Mouse (Mus musculus) lung, embryonic 16.5 days (tissue): ENCODE data around the gene Arhgap18. TPM values are rescaled to one million over a fixed set of nuclear protein-coding genes. Genes with fewer than 3 reads are reported as not detected.

ENCODE experiments used
- ATAC-seq: fragments of 200-750 bp; cut with Nextera tagmentation; 2 replicates; pipeline ENCODE4 v1.8.0; 2017; ENCODE audit warnings: low read depth, mild to moderate bottlenecking, moderate library complexity
- H3K27ac ChIP-seq: fragments of 300-500 bp; sonication (generic); 2 replicates; pipeline ENCODE4 v1.5.1; 2014; ENCODE audit warnings: mild to moderate bottlenecking, control low read depth, low read length
- H3K27me3 ChIP-seq: fragments of 300-500 bp; sonication (generic); 2 replicates; pipeline ENCODE4 v1.6.1; 2014; ENCODE audit warnings: low read depth, low read length, mixed read lengths; ENCODE audit not compliant: control insufficient read depth, insufficient read depth
- H3K36me3 ChIP-seq: fragments of 300-500 bp; sonication (generic); 2 replicates; pipeline ENCODE4 v1.6.1; 2014; ENCODE audit warnings: low read length; ENCODE audit not compliant: control insufficient read depth, insufficient read depth
- H3K4me1 ChIP-seq: fragments of 300-500 bp; sonication (generic); replicated peaks from 2 replicates; pipeline ENCODE4 v1.6.1; 2014; ENCODE audit warnings: low read length, mixed read lengths; ENCODE audit not compliant: control insufficient read depth, insufficient read depth
- H3K4me2 ChIP-seq: fragments of 300-500 bp; sonication (generic); 2 replicates; pipeline ENCODE4 v1.6.1; 2014; ENCODE audit warnings: low read depth, low read length, control low read depth
- H3K4me3 ChIP-seq: fragments of 300-500 bp; sonication (generic); 2 replicates; pipeline ENCODE4 v1.5.1; 2014; ENCODE audit warnings: mild to moderate bottlenecking, low read length, control low read depth
- H3K9ac ChIP-seq: fragments of 300-500 bp; sonication (generic); 2 replicates; pipeline ENCODE4 v1.6.1; 2014; ENCODE audit warnings: low read length, control low read depth
- H3K9me3 ChIP-seq: fragments of 300-500 bp; sonication (generic); 2 replicates; pipeline ENCODE4 v1.6.1; 2016; ENCODE audit warnings: low read length; ENCODE audit not compliant: control insufficient read depth
- WGBS: fragments of 180-500 bp; shearing (Covaris S2); extraction: QIAGEN DNeasy Blood & Tissue Kit; methylation state at CpG from one replicate; pipeline ENCODE4 v1.1.7; 2014; 5-methylcytosine and 5-hydroxymethylcytosine counted together
- polyA plus RNA-seq: library from polyadenylated mRNA; unstranded; fragments of >200 nt; fragmentation: Nextera tagmentation; extraction: Ambion mirVana; gene quantifications from 2 replicates; pipeline ENCODE4 v1.2.1, GENCODE M21; 2015

Gene Arhgap18
- polyA plus RNA-seq, 1 experiment from 2014 or later: 58.7 TPM

- Histone ChIP-seq H3K4me3 (no peak overlapping the region), H3K4me1 (peaks cover 15% of the 10 kb centered on the region; the same call in 1 of the 2 replicates), H3K27ac (no peak overlapping the region), H3K4me2 (no peak overlapping the region), H3K27me3 (no peaks in the 10 kb centered on the region), H3K9me3 (no peaks in the 10 kb centered on the region), H3K36me3 (no peaks in the 10 kb centered on the region), H3K9ac (no peak overlapping the region)
- no peak for ATAC-seq
- 61% methylated on average over 7 of the region's 7 CpGs for WGBS
Observed at GRCm38 (mm10) chr10:26797287-26797672, 44.1 kb downstream of the Arhgap18 start.

GRCm38 (mm10) chr10:26798752-26799411 lies 45.7 kb downstream of the Arhgap18 start:
- ATAC-seq: no peak
- Histone ChIP-seq H3K9ac (no peak overlapping the region), H3K36me3 (no peaks in the 10 kb centered on the region), H3K4me3 (no peak overlapping the region), H3K27ac (peak overlapping the region; percentile 63), H3K27me3 (no peaks in the 10 kb centered on the region), H3K9me3 (no peaks in the 10 kb centered on the region), H3K4me2 (no peak overlapping the region), H3K4me1 (peaks cover 15% of the 10 kb centered on the region; the same call in 1 of the 2 replicates)
- WGBS: 61% methylated on average over 10 of the region's 10 CpGs

GRCm38 (mm10) chr10:26799562-26800051 lies 46.4 kb downstream of the Arhgap18 start:
- H3K27me3 ChIP-seq: no peaks in the 10 kb centered on the region
- 35% methylated on average over 5 of the region's 5 CpGs for WGBS
- no peaks in the 10 kb centered on the region for H3K9me3 ChIP-seq
- H3K4me1 ChIP-seq: peaks cover 15% of the 10 kb centered on the region; the same call in 1 of the 2 replicates
- H3K4me2 ChIP-seq: no peak overlapping the region
- peak overlapping the region; percentile 63 for H3K27ac ChIP-seq
- H3K9ac ChIP-seq: no peak overlapping the region
- peak; percentile 91 for ATAC-seq
- H3K4me3 ChIP-seq: no peak overlapping the region
- H3K36me3 ChIP-seq: no peaks in the 10 kb centered on the region

- H3K36me3 ChIP-seq: no peaks in the 10 kb centered on the region
- H3K4me3 ChIP-seq: no peak overlapping the region
- 55% methylated on average over 5 of the region's 5 CpGs for WGBS
- no peak overlapping the region for H3K9ac ChIP-seq
- no peak for ATAC-seq
- H3K27me3 ChIP-seq: no peaks in the 10 kb centered on the region
- no peak overlapping the region for H3K27ac ChIP-seq
- no peaks in the 10 kb centered on the region for H3K9me3 ChIP-seq
- H3K4me1 ChIP-seq: 0 out of 2 replicates have a peak, but pooled peaks cover 6% of the 10 kb centered on the region
- H3K4me2 ChIP-seq: no peak overlapping the region
Observed at GRCm38 (mm10) chr10:26804351-26804983, 51.2 kb downstream of the Arhgap18 start.

- Histone ChIP-seq H3K9ac (no peak overlapping the region), H3K9me3 (no peaks in the 10 kb centered on the region), H3K4me3 (no peak overlapping the region), H3K4me2 (no peak overlapping the region), H3K36me3 (no peaks in the 10 kb centered on the region), H3K27ac (no peak overlapping the region), H3K4me1 (0 out of 2 replicates have a peak, but pooled peaks cover 4% of the 10 kb centered on the region), H3K27me3 (no peaks in the 10 kb centered on the region)
- 76% methylated on average over 1 of the region's 1 CpGs for WGBS
- no peak for ATAC-seq
Observed at GRCm38 (mm10) chr10:26805007-26805406, 51.8 kb downstream of the Arhgap18 start.

- Histone ChIP-seq H3K36me3 (no peaks in the 10 kb centered on the region), H3K4me3 (no peak overlapping the region), H3K4me1 (0 out of 2 replicates have a peak, but pooled peaks cover 3% of the 10 kb centered on the region), H3K9me3 (no peaks in the 10 kb centered on the region), H3K4me2 (no peak overlapping the region), H3K27ac (no peak overlapping the region), H3K27me3 (no peaks in the 10 kb centered on the region), H3K9ac (no peak overlapping the region)
- 32% methylated on average over 3 of the region's 3 CpGs for WGBS
- peak; percentile 59; the same call in 1 of the 2 replicates for ATAC-seq
Observed at GRCm38 (mm10) chr10:26806092-26806491, 52.9 kb downstream of the Arhgap18 start.

- no peak overlapping the region for H3K9ac ChIP-seq
- H3K4me2 ChIP-seq: no peak overlapping the region
- whole genome bisulfite sequencing: 85% methylated on average over 7 of the region's 7 CpGs
- H3K4me3 ChIP-seq: no peak overlapping the region
- no peak overlapping the region for H3K27ac ChIP-seq
- no peaks in the 10 kb centered on the region for H3K36me3 ChIP-seq
- no peaks in the 10 kb centered on the region for H3K9me3 ChIP-seq
- H3K27me3 ChIP-seq: no peaks in the 10 kb centered on the region
- no peak for ATAC-seq
- 0 out of 2 replicates have a peak, but pooled peaks cover 3% of the 10 kb centered on the region for H3K4me1 ChIP-seq
Observed at GRCm38 (mm10) chr10:26810059-26810458, 56.8 kb downstream of the Arhgap18 start.

GRCm38 (mm10) chr10:26810810-26811209 lies 57.6 kb downstream of the Arhgap18 start:
- Histone ChIP-seq H3K4me1 (0 out of 2 replicates have a peak, but pooled peaks cover 3% of the 10 kb centered on the region), H3K9ac (no peak overlapping the region), H3K27me3 (no peaks in the 10 kb centered on the region), H3K27ac (peak overlapping the region; percentile 31; the same call in 1 of the 2 replicates), H3K9me3 (no peaks in the 10 kb centered on the region), H3K4me3 (no peak overlapping the region), H3K4me2 (no peak overlapping the region), H3K36me3 (no peaks in the 10 kb centered on the region)
- 0 out of 2 replicates have a peak, but pooled peaks have one; percentile 15 for ATAC-seq
- WGBS: 45% methylated on average over 5 of the region's 5 CpGs

GRCm38 (mm10) chr10:26811342-26811741 lies 58.1 kb downstream of the Arhgap18 start:
- no peak overlapping the region for H3K4me2 ChIP-seq
- no peaks in the 10 kb centered on the region for H3K27me3 ChIP-seq
- no peak overlapping the region for H3K4me3 ChIP-seq
- no peaks in the 10 kb centered on the region for H3K9me3 ChIP-seq
- ATAC-seq: peak; percentile 59
- 29% methylated on average over 4 of the region's 4 CpGs for WGBS
- no peak overlapping the region for H3K9ac ChIP-seq
- H3K4me1 ChIP-seq: 0 out of 2 replicates have a peak, but pooled peaks cover 3% of the 10 kb centered on the region
- no peak overlapping the region for H3K27ac ChIP-seq
- no peaks in the 10 kb centered on the region for H3K36me3 ChIP-seq
